Mouse (Mus musculus): ENCODE data around the gene Helt. TPM values are rescaled to one million over a fixed set of nuclear protein-coding genes. Genes with fewer than 3 reads are reported as not detected.
"Not testable (repeated sequence)": the region's sequence is repeated elsewhere in the genome, so short reads cannot be mapped to it uniquely, and the experiment has no call there.

Gene Helt
- polyA plus RNA-seq, 1 experiment from 2014 or later = 0.64 TPM

DNA sequence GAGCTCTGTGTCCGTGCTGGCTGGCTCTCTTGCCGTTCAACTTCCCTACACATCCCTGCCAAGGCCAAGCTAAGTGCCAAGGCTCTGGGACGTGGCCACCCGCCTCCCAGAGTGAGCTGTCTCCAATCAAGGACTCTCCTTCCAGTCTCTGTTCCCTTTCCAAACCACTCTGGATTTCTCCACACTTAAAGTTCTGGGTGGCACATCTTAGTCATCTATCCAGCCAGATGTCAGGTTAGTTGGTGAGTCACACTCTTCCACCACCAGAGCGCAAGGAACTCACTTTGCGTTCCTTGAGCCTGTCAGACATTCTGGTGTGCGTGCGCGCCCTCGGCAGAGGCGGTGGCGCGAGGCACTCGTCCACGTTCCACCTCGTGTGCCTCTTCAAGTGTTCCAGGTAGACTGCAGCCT lies 725 bp downstream of the Helt start:
- Histone ChIP-seq H3K27ac (replicated peaks) (no peak overlapping the region), H3K4me1 (peaks cover 38% of the 10 kb centered on the region), H3K4me3 (peak overlapping the region; percentile 44), H3K9me3 (no peaks in the 10 kb centered on the region), H3K27me3 (replicated peaks; ENCODE audit: low read depth, poor library complexity, severe bottlenecking) (peaks cover 100% of the 10 kb centered on the region), H3K36me3 (replicated peaks) (no peaks in the 10 kb centered on the region)
- DNase-seq (ENCODE audit: low spot score) = peak; percentile 46
- WGBS = 1% methylated on average over 16 of the region's 16 CpGs

DNA sequence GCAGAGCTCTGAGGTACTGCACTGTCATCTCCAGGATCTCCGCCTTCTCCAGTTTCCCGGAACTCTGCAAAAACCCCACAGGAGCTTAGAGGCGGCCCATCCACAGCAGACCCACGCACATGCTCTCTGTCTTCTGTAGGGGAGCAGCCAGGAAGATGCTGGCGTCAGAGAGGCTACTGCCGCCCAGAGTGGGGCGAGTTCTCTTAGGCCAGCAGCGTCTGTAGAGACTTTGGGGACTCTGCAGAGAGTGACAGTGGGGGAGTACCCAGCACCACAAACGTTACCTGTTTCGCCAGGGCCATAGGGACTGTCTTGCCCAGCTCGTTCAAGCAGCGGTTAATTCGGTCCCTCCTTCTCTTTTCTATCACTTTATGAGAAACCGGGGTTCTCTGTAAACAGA lies 1.3 kb downstream of the Helt start:
- Histone ChIP-seq H3K4me1 (peaks cover 38% of the 10 kb centered on the region), H3K4me3 (no peak overlapping the region), H3K27ac (replicated peaks) (no peak overlapping the region), H3K36me3 (replicated peaks) (no peaks in the 10 kb centered on the region), H3K9me3 (no peaks in the 10 kb centered on the region), H3K27me3 (replicated peaks; ENCODE audit: low read depth, poor library complexity, severe bottlenecking) (peaks cover 100% of the 10 kb centered on the region)
- WGBS = 2% methylated on average over 14 of the region's 14 CpGs
- DNase-seq (ENCODE audit: low spot score) = no peak

DNA sequence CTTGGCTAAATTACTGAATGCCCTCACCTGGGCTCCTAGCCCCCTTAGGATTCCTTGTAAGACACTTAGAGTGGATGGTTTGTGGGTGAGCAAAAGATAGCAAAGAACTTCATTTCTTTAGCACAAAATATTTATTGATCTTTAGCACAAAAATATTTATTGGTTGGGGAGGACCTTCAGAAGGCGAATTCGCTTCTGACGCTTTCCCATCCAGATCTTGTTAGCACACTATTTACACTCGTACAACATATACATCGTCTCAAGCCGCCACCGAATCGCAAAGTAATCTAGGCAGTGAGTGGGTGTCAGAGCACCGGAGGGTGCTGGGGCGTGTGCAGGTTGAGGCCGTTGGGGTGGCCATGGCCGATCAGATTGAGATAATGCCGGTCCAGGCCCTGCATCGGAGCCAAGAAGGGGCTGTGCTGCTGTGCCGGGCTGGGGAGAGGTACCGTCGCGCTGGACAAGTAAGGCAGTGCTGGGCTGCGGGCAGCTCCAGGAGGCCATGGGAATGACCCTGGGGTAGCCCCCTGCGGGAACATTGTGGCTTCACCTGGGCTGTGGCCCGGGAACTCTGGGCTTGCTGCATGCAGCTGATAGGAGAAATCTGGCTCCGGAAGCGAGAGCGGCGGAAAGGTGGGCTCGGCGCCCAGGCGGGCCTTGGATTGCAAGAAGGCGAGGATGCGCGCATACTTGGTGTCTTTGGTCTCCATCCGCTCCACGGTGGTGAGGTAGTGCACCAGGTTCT lies 2.4 kb downstream of the Helt start:
- no peaks in the 10 kb centered on the region for H3K36me3 ChIP-seq (replicated peaks)
- WGBS = 2% methylated on average over 33 of the region's 33 CpGs
- peak overlapping the region; percentile 4 for H3K4me3 ChIP-seq
- peaks cover 38% of the 10 kb centered on the region for H3K4me1 ChIP-seq
- peak; percentile 52 for DNase-seq (ENCODE audit: low spot score)
- no peaks in the 10 kb centered on the region for H3K9me3 ChIP-seq
- H3K27ac ChIP-seq (replicated peaks) = no peak overlapping the region
- H3K27me3 ChIP-seq (replicated peaks; ENCODE audit: low read depth, poor library complexity, severe bottlenecking) = peaks cover 100% of the 10 kb centered on the region

GRCm38 (mm10) chr8:46289274-46289673 lies 5.2 kb downstream of the Helt start:
- H3K4me3 ChIP-seq = no peak overlapping the region
- H3K27me3 ChIP-seq (replicated peaks; ENCODE audit: low read depth, poor library complexity, severe bottlenecking) = peaks cover 88% of the 10 kb centered on the region
- no peaks in the 10 kb centered on the region for H3K9me3 ChIP-seq
- no peak overlapping the region for H3K27ac ChIP-seq (replicated peaks)
- H3K36me3 ChIP-seq (replicated peaks) = no peaks in the 10 kb centered on the region
- no peak for DNase-seq (ENCODE audit: low spot score)
- 17% methylated on average over 11 of the region's 11 CpGs for WGBS
- peaks cover 25% of the 10 kb centered on the region for H3K4me1 ChIP-seq

DNA sequence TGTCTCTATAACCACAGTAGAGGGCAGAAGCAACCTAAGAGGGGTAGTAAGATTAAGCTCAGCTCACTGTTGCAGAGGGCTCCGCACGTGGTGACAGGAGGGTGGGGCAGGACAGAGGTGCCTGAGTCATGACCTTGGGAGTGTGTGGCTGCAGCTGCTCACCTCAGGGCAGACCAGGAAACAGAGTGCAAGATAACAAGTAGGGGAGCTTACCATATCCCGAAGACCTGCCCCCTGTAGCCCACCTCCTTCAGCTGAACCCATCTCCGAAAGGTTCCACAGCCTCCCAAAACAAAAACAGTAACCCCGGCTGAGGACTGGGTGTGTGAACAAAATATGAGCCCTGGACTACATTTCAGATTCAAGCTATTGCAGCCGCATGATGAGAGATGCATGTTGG lies 6.5 kb downstream of the Helt start:
- 90% methylated on average over 6 of the region's 6 CpGs for WGBS

GRCm38 (mm10) chr8:46285980-46286379 lies 8.5 kb downstream of the Helt start:
- Histone ChIP-seq H3K36me3 (replicated peaks) (no peaks in the 10 kb centered on the region), H3K4me1 (peaks cover 2% of the 10 kb centered on the region; the same call in 1 of the 2 replicates), H3K27ac (replicated peaks) (no peak overlapping the region), H3K9me3 (no peaks in the 10 kb centered on the region), H3K27me3 (replicated peaks; ENCODE audit: low read depth, poor library complexity, severe bottlenecking) (peaks cover 57% of the 10 kb centered on the region), H3K4me3 (no peak overlapping the region)
- no peak for DNase-seq (ENCODE audit: low spot score)
- WGBS = 79% methylated on average over 4 of the region's 4 CpGs

More for the DNA sequence above, 6.5 kb downstream of the Helt start:
- Histone ChIP-seq H3K4me1 (peaks cover 12% of the 10 kb centered on the region), H3K9me3 (no peaks in the 10 kb centered on the region), H3K27ac (replicated peaks) (no peak overlapping the region), H3K36me3 (replicated peaks) (no peaks in the 10 kb centered on the region), H3K4me3 (no peak overlapping the region), H3K27me3 (replicated peaks; ENCODE audit: low read depth, poor library complexity, severe bottlenecking) (peaks cover 75% of the 10 kb centered on the region)
- DNase-seq (ENCODE audit: low spot score) = no peak

- Histone ChIP-seq H3K4me1 (no peaks in the 10 kb centered on the region), H3K36me3 (replicated peaks) (no peaks in the 10 kb centered on the region), H3K27me3 (replicated peaks; ENCODE audit: low read depth, poor library complexity, severe bottlenecking) (peaks cover 30% of the 10 kb centered on the region), H3K4me3 (no peak overlapping the region), H3K27ac (replicated peaks) (no peak overlapping the region), H3K9me3 (no peaks in the 10 kb centered on the region)
- WGBS = 13% methylated on average over 13 of the region's 13 CpGs
- DNase-seq (ENCODE audit: low spot score) = peak; percentile 76
Observed at GRCm38 (mm10) chr8:46281536-46281935, 12.9 kb downstream of the Helt start.

- H3K4me1 ChIP-seq = no peaks in the 10 kb centered on the region
- no peaks in the 10 kb centered on the region for H3K9me3 ChIP-seq
- peaks cover 21% of the 10 kb centered on the region for H3K27me3 ChIP-seq (replicated peaks; ENCODE audit: low read depth, poor library complexity, severe bottlenecking)
- no peak for DNase-seq (ENCODE audit: low spot score)
- no peak overlapping the region for H3K27ac ChIP-seq (replicated peaks)
- H3K4me3 ChIP-seq = no peak overlapping the region
- H3K36me3 ChIP-seq (replicated peaks) = no peaks in the 10 kb centered on the region
- WGBS = 87% methylated on average over 14 of the region's 14 CpGs
Observed at GRCm38 (mm10) chr8:46276939-46277338, 17.5 kb downstream of the Helt start.

DNA sequence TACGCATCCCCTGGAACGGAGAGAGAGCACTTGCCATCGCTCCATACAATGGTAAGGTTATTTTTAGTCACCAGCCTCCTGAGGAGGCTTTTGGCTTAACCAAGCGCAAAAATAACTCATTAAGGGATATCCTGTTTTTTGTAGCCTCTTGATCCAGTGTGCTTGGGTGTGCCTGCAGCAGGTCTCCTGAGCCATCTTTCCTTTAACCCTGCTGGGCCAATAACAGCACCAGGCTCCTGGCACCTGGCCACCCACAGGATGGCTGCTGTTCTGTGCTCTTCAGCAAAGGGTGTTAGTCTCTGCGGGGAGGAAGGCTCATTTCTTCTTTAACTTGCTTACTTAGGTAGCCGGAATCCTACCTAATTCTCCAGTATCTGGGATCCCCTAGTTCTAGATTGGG lies 23.7 kb downstream of the Helt start:
- no peak for DNase-seq (ENCODE audit: low spot score)
- WGBS = 45% methylated on average over 6 of the region's 6 CpGs
- Histone ChIP-seq H3K27ac (replicated peaks) (no peak overlapping the region), H3K9me3 (no peaks in the 10 kb centered on the region), H3K36me3 (replicated peaks) (no peaks in the 10 kb centered on the region), H3K4me3 (no peak overlapping the region), H3K4me1 (peaks cover 7% of the 10 kb centered on the region), H3K27me3 (replicated peaks; ENCODE audit: low read depth, poor library complexity, severe bottlenecking) (no peaks in the 10 kb centered on the region; the same call in 1 of the 2 replicates)

GRCm38 (mm10) chr8:46270147-46270546 lies 24.3 kb downstream of the Helt start:
- no peak overlapping the region for H3K27ac ChIP-seq (replicated peaks)
- no peaks in the 10 kb centered on the region for H3K9me3 ChIP-seq
- H3K4me1 ChIP-seq = peaks cover 7% of the 10 kb centered on the region
- H3K4me3 ChIP-seq = no peak overlapping the region
- no peaks in the 10 kb centered on the region for H3K27me3 ChIP-seq (replicated peaks; ENCODE audit: low read depth, poor library complexity, severe bottlenecking)
- 59% methylated on average over 3 of the region's 3 CpGs for WGBS
- no peaks in the 10 kb centered on the region for H3K36me3 ChIP-seq (replicated peaks)
- DNase-seq (ENCODE audit: low spot score) = no peak

DNA sequence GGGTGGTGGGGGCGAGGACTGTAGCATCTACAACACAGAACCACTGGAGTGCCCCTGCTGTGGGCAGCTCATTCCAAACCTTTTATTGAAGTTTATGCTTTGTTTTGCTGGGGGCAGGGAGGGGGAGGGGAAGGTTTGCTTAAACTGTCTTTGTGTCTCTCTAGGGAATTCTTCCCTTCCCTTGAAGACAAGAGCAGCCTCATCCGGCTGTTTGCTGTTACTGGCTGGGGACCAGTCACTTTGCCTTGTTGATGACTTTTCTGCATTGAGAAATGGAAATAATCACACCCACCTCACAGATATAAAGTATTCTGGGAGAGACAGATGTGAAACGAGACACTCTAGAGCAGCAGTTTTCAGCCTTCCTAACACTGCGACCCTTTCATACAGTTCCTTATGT lies 27.7 kb downstream of the Helt start:
- 50% methylated on average over 4 of the region's 4 CpGs for WGBS
- no peaks in the 10 kb centered on the region for H3K36me3 ChIP-seq (replicated peaks)
- DNase-seq (ENCODE audit: low spot score) = no peak
- peaks cover 7% of the 10 kb centered on the region for H3K4me1 ChIP-seq
- no peaks in the 10 kb centered on the region for H3K9me3 ChIP-seq
- H3K27ac ChIP-seq (replicated peaks) = no peak overlapping the region
- H3K4me3 ChIP-seq = no peak overlapping the region
- H3K27me3 ChIP-seq (replicated peaks; ENCODE audit: low read depth, poor library complexity, severe bottlenecking) = peaks cover 5% of the 10 kb centered on the region; the same call in 1 of the 2 replicates

- H3K4me3 ChIP-seq; H3K9me3 ChIP-seq; H3K27ac ChIP-seq (replicated peaks); H3K4me1 ChIP-seq; H3K36me3 ChIP-seq (replicated peaks); H3K27me3 ChIP-seq (replicated peaks; ENCODE audit: low read depth, poor library complexity, severe bottlenecking); DNase-seq (ENCODE audit: low spot score): not testable (repeated sequence)
- 84% methylated on average over 4 of the region's 4 CpGs for WGBS
Observed at GRCm38 (mm10) chr8:46264206-46264605, 30.3 kb downstream of the Helt start.

GRCm38 (mm10) chr8:46257921-46258682 lies 36.4 kb downstream of the Helt start:
- H3K36me3 ChIP-seq (replicated peaks) = no peaks in the 10 kb centered on the region
- 0 out of 2 replicates have a peak, but pooled peaks cover 3% of the 10 kb centered on the region for H3K9me3 ChIP-seq
- no peak for DNase-seq (ENCODE audit: low spot score)
- H3K27me3 ChIP-seq (replicated peaks; ENCODE audit: low read depth, poor library complexity, severe bottlenecking) = peaks cover 11% of the 10 kb centered on the region; the same call in 1 of the 2 replicates
- no peak overlapping the region for H3K27ac ChIP-seq (replicated peaks)
- peaks cover 11% of the 10 kb centered on the region for H3K4me1 ChIP-seq
- H3K4me3 ChIP-seq = no peak overlapping the region
- 28% methylated on average over 19 of the region's 19 CpGs for WGBS
